Mouse (Mus musculus): ENCODE results near the gene Eif6. TPM values are rescaled to one million over a fixed set of nuclear protein-coding genes. Genes with fewer than 3 reads are reported as not detected.

Gene Eif6
- total RNA-seq, 2 experiments from 2014 or later = 11.6 to 91.0 TPM

- no peak for ATAC-seq (replicated peaks; ENCODE audit: low FRiP score, poor library complexity, severe bottlenecking)
Observed at GRCm38 (mm10) chr2:155798613-155799012, 28.1 kb downstream of the Eif6 start.

DNA sequence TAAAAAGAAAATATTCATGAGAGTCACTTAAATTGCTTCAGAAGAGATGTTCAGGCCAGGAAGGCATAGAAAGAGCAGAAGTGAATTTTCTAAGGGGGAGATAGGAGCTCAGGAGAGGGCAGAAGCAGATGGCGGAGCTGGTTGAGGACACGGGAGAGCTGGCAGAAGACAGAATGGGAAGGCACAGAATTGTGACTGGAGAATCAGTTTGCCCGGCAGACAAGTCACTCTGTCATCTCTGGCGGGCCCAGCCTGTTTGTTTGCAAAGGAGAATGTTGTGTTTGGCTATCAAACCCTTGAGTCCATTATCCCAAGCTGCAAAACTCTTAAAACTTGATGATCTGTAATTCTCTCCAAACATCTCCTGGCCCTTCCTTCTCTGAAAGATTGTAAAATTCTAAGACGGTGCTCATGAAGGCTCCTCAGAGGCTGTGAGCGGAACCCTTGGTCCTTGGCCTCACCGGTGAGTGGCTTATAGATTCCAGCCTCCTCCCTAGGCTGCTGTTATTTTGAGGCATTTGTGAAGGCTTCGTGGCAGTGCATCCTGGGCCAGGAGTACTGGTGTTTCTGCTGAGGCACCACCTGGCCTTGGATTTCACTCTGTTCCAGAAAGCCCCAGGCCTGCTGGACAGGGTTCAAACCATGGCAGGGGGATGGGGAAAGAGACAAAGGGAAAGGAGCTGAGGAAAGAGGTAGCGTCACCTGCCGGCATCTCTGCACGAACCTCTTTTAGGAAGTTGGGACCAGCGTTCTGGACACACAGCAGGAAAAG, 31.9 kb downstream of the Eif6 start:
- ATAC-seq (replicated peaks; ENCODE audit: low FRiP score, poor library complexity, severe bottlenecking) = no peak

DNA sequence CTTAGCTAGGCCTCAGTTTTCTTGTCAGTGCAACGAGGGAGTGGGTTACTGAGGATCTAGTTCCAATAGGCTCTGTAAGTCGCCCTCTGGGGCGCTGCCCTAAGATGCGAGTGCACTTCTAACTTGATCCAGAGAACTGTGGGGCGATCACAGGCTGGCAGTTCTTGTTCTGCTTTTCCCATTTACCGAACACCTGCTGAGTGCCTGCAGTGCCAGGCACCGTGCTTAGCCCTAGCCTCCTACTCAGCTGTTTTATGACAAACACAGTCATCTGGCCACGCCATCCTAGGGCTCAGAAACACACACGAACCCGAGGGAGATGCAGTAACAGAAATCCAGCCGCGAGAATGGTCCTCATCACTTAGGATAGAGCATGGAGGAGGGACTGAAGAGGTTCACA, 33.8 kb downstream of the Eif6 start:
- no peak for ATAC-seq (replicated peaks; ENCODE audit: low FRiP score, poor library complexity, severe bottlenecking)

DNA sequence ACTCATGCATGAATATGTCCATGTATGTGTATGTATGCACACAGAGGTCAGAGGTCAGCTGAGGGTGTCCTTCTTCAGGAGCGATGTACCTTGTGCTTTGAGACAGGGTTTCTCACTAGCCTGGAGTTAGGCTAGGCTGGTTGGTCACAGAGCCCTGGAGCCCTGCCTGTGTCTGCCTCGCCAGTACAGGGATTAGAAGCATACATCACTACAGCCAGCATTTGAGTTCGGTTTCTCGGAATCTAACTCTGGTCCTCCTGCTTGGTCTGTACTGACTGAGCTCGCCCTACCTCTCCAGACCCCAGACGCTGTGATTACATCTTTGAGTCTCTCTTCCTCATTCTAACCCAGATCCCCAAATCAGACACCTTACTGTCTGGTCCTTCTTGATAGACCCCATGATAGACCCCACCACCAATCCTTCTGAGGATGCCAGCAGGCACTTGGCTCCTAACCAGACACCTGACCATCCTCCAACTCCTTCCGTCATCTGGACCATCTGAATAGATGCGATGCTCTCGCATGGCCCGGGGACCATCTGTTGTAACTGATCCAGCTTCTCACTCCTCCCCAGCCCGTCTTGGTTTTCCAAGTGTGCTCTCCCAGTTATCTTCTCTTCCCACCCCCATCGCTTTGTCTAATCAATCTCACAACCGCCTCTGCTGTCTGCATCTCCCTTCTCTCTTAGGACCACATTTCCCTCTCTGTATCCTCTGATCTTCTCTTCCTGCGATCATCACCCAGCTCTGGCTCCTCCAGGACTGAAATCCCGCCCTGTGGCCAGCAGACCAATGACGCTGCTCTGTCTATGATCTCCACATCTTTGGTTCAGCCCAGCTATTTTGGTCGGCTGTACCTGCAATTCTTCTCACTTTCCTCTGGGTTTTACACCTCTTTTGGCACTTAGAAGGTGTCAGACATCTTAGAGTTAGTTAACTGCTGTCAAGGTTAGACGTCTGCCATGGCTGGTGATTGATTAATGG, 38.5 kb downstream of the Eif6 start:
- no peak for ATAC-seq (replicated peaks; ENCODE audit: low FRiP score, poor library complexity, severe bottlenecking)

DNA sequence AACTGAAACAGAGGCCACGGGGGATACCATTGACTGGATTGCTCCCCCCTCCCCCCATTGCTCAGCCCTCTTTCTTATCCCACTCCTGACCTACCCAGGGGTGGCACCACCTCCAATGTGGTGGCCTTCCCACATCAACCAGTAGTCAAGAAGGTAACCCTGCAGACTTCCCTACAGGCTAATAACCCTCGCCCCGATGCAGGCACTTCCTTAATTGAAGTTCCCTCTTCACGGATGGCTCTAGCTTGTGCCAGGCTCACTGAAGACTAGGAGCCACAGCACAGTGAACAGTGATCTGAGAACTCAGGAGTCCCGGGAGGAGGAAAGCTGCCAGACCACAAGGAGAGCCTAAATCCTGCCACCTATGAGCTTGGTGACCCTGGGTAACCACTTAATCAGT, 39.8 kb downstream of the Eif6 start:
- no peak for ATAC-seq (replicated peaks; ENCODE audit: low FRiP score, poor library complexity, severe bottlenecking)

DNA sequence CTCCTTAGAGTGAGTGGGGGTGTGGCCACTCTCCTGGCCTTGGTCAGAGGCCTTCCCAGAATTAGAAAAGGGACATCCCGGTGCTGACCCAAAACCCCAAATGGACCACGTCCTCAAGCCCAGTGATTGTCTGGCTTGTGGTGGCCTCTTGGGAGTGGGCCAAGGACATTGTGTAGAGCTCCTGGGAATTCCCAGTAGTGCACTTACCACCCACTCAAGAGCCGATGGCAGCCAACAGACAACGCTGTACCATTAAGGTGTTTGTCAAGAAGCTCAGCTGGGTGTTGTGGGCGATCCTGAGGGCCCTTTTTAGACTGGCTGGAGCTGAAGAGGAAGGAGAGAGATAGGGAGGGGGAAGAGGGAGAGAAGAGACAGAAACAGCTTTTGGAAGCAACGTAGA, 42.2 kb downstream of the Eif6 start:
- ATAC-seq (replicated peaks; ENCODE audit: low FRiP score, poor library complexity, severe bottlenecking) = no peak

- no peak for ATAC-seq (replicated peaks; ENCODE audit: low FRiP score, poor library complexity, severe bottlenecking)
Observed at GRCm38 (mm10) chr2:155779506-155779905, 47.2 kb downstream of the Eif6 start.

DNA sequence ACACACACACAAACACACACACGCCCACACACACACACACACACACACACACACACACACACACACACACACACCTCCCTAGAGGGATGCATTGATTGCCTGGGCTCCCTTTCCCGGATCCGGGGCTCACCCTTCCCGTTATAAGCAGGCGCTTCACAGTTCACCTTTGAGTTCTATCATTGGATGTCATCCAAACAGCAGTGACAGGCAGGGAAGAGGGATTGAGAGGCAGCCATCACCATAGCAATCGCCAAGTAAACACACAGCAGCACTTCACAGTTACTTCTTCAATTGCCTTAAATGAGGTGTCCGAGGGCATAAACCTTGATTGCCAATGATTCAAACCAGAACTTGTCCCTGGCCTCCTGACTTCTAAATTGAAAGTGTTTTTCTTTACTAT, 47.7 kb downstream of the Eif6 start:
- no peak for ATAC-seq (replicated peaks; ENCODE audit: low FRiP score, poor library complexity, severe bottlenecking)

DNA sequence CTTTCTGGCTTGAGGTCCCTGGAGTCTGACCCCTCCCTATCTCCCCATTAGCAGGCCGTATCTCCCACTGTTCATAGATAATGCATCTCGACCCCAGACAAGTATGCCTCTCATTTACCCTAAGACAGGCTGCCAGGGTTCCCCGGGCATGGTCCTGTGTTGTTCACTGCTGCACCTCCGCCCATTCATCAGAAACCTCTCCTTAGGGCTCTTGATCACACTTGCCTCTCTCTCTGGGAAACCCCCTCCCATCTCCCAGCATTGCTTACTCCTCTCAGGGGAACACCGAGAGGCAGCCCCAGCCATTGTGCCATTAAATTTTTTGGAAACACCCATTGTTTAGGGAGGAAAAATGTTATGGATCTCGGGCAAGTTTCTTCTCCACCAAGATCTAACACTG, 48.7 kb downstream of the Eif6 start:
- ATAC-seq (replicated peaks; ENCODE audit: low FRiP score, poor library complexity, severe bottlenecking) = no peak

GRCm38 (mm10) chr2:155777688-155777985, 49.1 kb downstream of the Eif6 start:
- ATAC-seq (replicated peaks; ENCODE audit: low FRiP score, poor library complexity, severe bottlenecking) = no peak

GRCm38 (mm10) chr2:155776824-155777687, 49.7 kb downstream of the Eif6 start:
- ATAC-seq (replicated peaks; ENCODE audit: low FRiP score, poor library complexity, severe bottlenecking) = no peak

GRCm38 (mm10) chr2:155775685-155776263, 51.0 kb downstream of the Eif6 start:
- no peak for ATAC-seq (replicated peaks; ENCODE audit: low FRiP score, poor library complexity, severe bottlenecking)

- no peak for ATAC-seq (replicated peaks; ENCODE audit: low FRiP score, poor library complexity, severe bottlenecking)
Observed at GRCm38 (mm10) chr2:155774927-155775684, 51.6 kb downstream of the Eif6 start, which contains the start of gene Mmp24. Gene Mmp24 (plus strand): TSS chr2:155775342.

DNA sequence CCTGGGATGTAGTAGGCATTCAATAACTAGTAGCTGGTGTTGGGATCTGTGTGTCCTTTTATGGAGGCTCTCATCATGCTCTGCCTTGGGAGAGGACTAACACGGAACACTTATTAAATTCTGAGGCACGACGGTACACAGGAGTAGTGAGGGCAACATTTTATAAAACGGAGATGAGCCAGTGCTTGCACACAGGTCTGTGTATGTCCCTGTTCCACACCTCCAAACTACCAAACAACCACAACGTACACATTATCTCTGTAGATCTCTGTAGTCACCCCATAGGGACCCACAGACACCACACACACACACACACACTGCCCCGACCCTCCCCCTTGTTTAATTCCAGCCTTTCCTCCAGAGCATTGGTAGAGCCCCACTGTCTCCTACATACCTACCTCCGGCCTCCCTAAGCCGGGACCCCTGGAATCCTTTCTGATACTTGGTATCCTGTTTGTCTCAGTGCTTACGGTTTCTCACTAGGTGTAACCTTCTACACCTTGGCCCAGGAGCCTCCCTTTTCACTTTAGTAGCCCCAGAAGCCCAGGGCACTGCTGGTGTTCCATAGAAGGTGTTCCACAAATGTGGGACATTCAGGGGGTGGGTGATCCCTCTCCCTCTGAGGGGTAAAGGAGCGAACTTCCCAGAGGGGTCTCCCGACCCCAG, 52.3 kb downstream of the Eif6 start:
- ATAC-seq (replicated peaks; ENCODE audit: low FRiP score, poor library complexity, severe bottlenecking) = no peak

- ATAC-seq (replicated peaks; ENCODE audit: low FRiP score, poor library complexity, severe bottlenecking) = no peak
Observed at GRCm38 (mm10) chr2:155773664-155774063, 53.1 kb downstream of the Eif6 start.
